Mouse (Mus musculus): ENCODE measurements around the gene March7.

- TF ChIP-seq POLR2A (IDR thresholded peaks at IDR 0.05; ENCODE audit: low read depth, low read length), result no peak
- no peak for TF ChIP-seq CTCF (IDR thresholded peaks at IDR 0.05; ENCODE audit: borderline replicate concordance, insufficient read depth, low read length)
Measured at GRCm38 (mm10) chr2:60200051-60200562, 9.6 kb upstream of the March7 start.
